Mouse (Mus musculus): ENCODE results near the gene BC030867. TPM values are rescaled to one million over a fixed set of nuclear protein-coding genes. Genes with fewer than 3 reads are reported as not detected.
"Not testable (repeated sequence)": the region's sequence is repeated elsewhere in the genome, so short reads cannot be mapped to it uniquely, and the experiment has no call there.

The BC030867 gene
- polyA plus RNA-seq, 1 experiment from 2014 or later = 11.4 TPM

GRCm38 (mm10) chr11:102268520-102269244 lies 20.0 kb downstream of the BC030867 start, which contains the start of gene Asb16:
TSS of gene Asb16 (plus strand) at chr11:102268743.
- no peaks in the 10 kb centered on the region for H3K36me3 ChIP-seq (ENCODE audit: control insufficient read depth, insufficient read depth, low read length)
- no peak within 1 kb of the TSS for H3K4me2 ChIP-seq (replicated peaks; ENCODE audit: low read depth, low read length)
- no peaks in the 10 kb centered on the region for H3K27me3 ChIP-seq (ENCODE audit: control insufficient read depth, insufficient read depth, low read length)
- 81% methylated on average over 12 of the region's 12 CpGs for WGBS
- H3K27ac ChIP-seq (ENCODE audit: low read length) = no peak within 1 kb of the TSS
- no peak within 1 kb of the TSS for H3K4me3 ChIP-seq (ENCODE audit: low read depth, low read length)
- no peak within 1 kb of the TSS for H3K9ac ChIP-seq (replicated peaks; ENCODE audit: low read depth, low read length)
- no peaks in the 10 kb centered on the region for H3K9me3 ChIP-seq (ENCODE audit: control insufficient read depth, low read depth, low read length)
- no peak for ATAC-seq (ENCODE audit: insufficient number of reproducible peaks, insufficient read depth, low FRiP score, low read depth)
- no peaks in the 10 kb centered on the region; the same call in 1 of the 2 replicates for H3K4me1 ChIP-seq (ENCODE audit: control insufficient read depth, insufficient read depth, low read length)

- WGBS = 1% methylated on average over 33 of the region's 33 CpGs
- Histone ChIP-seq H3K9ac (replicated peaks; ENCODE audit: low read depth, low read length) (peak overlapping the region; percentile 45), H3K27ac (ENCODE audit: low read length) (no peak overlapping the region), H3K4me2 (replicated peaks; ENCODE audit: low read depth, low read length) (peak overlapping the region; percentile 76), H3K4me3 (ENCODE audit: low read depth, low read length) (peak overlapping the region; percentile 32), H3K9me3 (ENCODE audit: control insufficient read depth, low read depth, low read length) (no peaks in the 10 kb centered on the region), H3K27me3 (ENCODE audit: control insufficient read depth, insufficient read depth, low read length) (no peaks in the 10 kb centered on the region), H3K4me1 (ENCODE audit: control insufficient read depth, insufficient read depth, low read length) (no peaks in the 10 kb centered on the region), H3K36me3 (ENCODE audit: control insufficient read depth, insufficient read depth, low read length) (no peaks in the 10 kb centered on the region)
- ATAC-seq (ENCODE audit: insufficient number of reproducible peaks, insufficient read depth, low FRiP score, low read depth) = peak; percentile 77
Measured at GRCm38 (mm10) chr11:102276411-102276915, 27.8 kb downstream of the BC030867 start.

- no peak overlapping the region for H3K4me3 ChIP-seq (ENCODE audit: low read depth, low read length)
- no peaks in the 10 kb centered on the region for H3K27me3 ChIP-seq (ENCODE audit: control insufficient read depth, insufficient read depth, low read length)
- H3K27ac ChIP-seq (ENCODE audit: low read length) = no peak overlapping the region
- H3K4me2 ChIP-seq (replicated peaks; ENCODE audit: low read depth, low read length) = no peak overlapping the region
- no peak overlapping the region for H3K9ac ChIP-seq (replicated peaks; ENCODE audit: low read depth, low read length)
- H3K4me1 ChIP-seq (ENCODE audit: control insufficient read depth, insufficient read depth, low read length) = no peaks in the 10 kb centered on the region
- WGBS = 65% methylated on average over 9 of the region's 12 CpGs
- no peaks in the 10 kb centered on the region for H3K36me3 ChIP-seq (ENCODE audit: control insufficient read depth, insufficient read depth, low read length)
- no peak for ATAC-seq (ENCODE audit: insufficient number of reproducible peaks, insufficient read depth, low FRiP score, low read depth)
- H3K9me3 ChIP-seq (ENCODE audit: control insufficient read depth, low read depth, low read length) = no peaks in the 10 kb centered on the region
Measured at GRCm38 (mm10) chr11:102277754-102278153, 29.1 kb downstream of the BC030867 start.

- Histone ChIP-seq H3K36me3 (ENCODE audit: control insufficient read depth, insufficient read depth, low read length) (no peaks in the 10 kb centered on the region), H3K27ac (ENCODE audit: low read length) (no peak overlapping the region), H3K4me2 (replicated peaks; ENCODE audit: low read depth, low read length) (no peak overlapping the region), H3K4me3 (ENCODE audit: low read depth, low read length) (no peak overlapping the region), H3K9ac (replicated peaks; ENCODE audit: low read depth, low read length) (no peak overlapping the region), H3K9me3 (ENCODE audit: control insufficient read depth, low read depth, low read length) (no peaks in the 10 kb centered on the region), H3K27me3 (ENCODE audit: control insufficient read depth, insufficient read depth, low read length) (no peaks in the 10 kb centered on the region), H3K4me1 (ENCODE audit: control insufficient read depth, insufficient read depth, low read length) (no peaks in the 10 kb centered on the region)
- ATAC-seq (ENCODE audit: insufficient number of reproducible peaks, insufficient read depth, low FRiP score, low read depth) = no peak
- 92% methylated on average over 3 of the region's 3 CpGs for WGBS
Measured at GRCm38 (mm10) chr11:102279595-102279994, 30.9 kb downstream of the BC030867 start.

GRCm38 (mm10) chr11:102280267-102280666 lies 31.6 kb downstream of the BC030867 start:
- H3K9me3 ChIP-seq (ENCODE audit: control insufficient read depth, low read depth, low read length); H3K27me3 ChIP-seq (ENCODE audit: control insufficient read depth, insufficient read depth, low read length); H3K36me3 ChIP-seq (ENCODE audit: control insufficient read depth, insufficient read depth, low read length); H3K4me3 ChIP-seq (ENCODE audit: low read depth, low read length); ATAC-seq (ENCODE audit: insufficient number of reproducible peaks, insufficient read depth, low FRiP score, low read depth); H3K27ac ChIP-seq (ENCODE audit: low read length); H3K4me1 ChIP-seq (ENCODE audit: control insufficient read depth, insufficient read depth, low read length); H3K9ac ChIP-seq (replicated peaks; ENCODE audit: low read depth, low read length); H3K4me2 ChIP-seq (replicated peaks; ENCODE audit: low read depth, low read length): not testable (repeated sequence)
- 76% methylated on average over 6 of the region's 6 CpGs for WGBS

- ATAC-seq (ENCODE audit: insufficient number of reproducible peaks, insufficient read depth, low FRiP score, low read depth) = no peak
- Histone ChIP-seq H3K4me2 (replicated peaks; ENCODE audit: low read depth, low read length) (peak overlapping the region; percentile 32; the same call in 1 of the 2 replicates), H3K4me3 (ENCODE audit: low read depth, low read length) (peak overlapping the region; percentile 59), H3K9ac (replicated peaks; ENCODE audit: low read depth, low read length) (no peak overlapping the region), H3K27me3 (ENCODE audit: control insufficient read depth, insufficient read depth, low read length) (no peaks in the 10 kb centered on the region), H3K4me1 (ENCODE audit: control insufficient read depth, insufficient read depth, low read length) (peaks cover 7% of the 10 kb centered on the region; the same call in 1 of the 2 replicates), H3K36me3 (ENCODE audit: control insufficient read depth, insufficient read depth, low read length) (peaks cover 14% of the 10 kb centered on the region), H3K9me3 (ENCODE audit: control insufficient read depth, low read depth, low read length) (no peaks in the 10 kb centered on the region), H3K27ac (ENCODE audit: low read length) (no peak overlapping the region; the same call in 1 of the 2 replicates)
- 88% methylated on average over 6 of the region's 6 CpGs for WGBS
Measured at GRCm38 (mm10) chr11:102283922-102284321, 35.2 kb downstream of the BC030867 start.

GRCm38 (mm10) chr11:102284501-102285094 lies 35.9 kb downstream of the BC030867 start, which contains the start of gene Tmub2:
TSS of gene Tmub2 (plus strand) at chr11:102284931.
- H3K27ac ChIP-seq (ENCODE audit: low read length) = peak within 1 kb of the TSS; percentile 79
- under 1% methylated on average over 32 of the region's 32 CpGs for WGBS

GRCm38 (mm10) chr11:102285095-102285834 lies 36.6 kb downstream of the BC030867 start:
- WGBS = 3% methylated on average over 31 of the region's 31 CpGs
- peak; percentile 69; the same call in 1 of the 2 replicates for ATAC-seq (ENCODE audit: insufficient number of reproducible peaks, insufficient read depth, low FRiP score, low read depth)
- Histone ChIP-seq H3K36me3 (ENCODE audit: control insufficient read depth, insufficient read depth, low read length) (peaks cover 19% of the 10 kb centered on the region), H3K4me1 (ENCODE audit: control insufficient read depth, insufficient read depth, low read length) (peaks cover 7% of the 10 kb centered on the region; the same call in 1 of the 2 replicates), H3K9me3 (ENCODE audit: control insufficient read depth, low read depth, low read length) (no peaks in the 10 kb centered on the region), H3K4me2 (replicated peaks; ENCODE audit: low read depth, low read length) (peak overlapping the region; percentile 60), H3K27me3 (ENCODE audit: control insufficient read depth, insufficient read depth, low read length) (no peaks in the 10 kb centered on the region), H3K4me3 (ENCODE audit: low read depth, low read length) (peak overlapping the region; percentile 59), H3K9ac (replicated peaks; ENCODE audit: low read depth, low read length) (peak overlapping the region; percentile 57), H3K27ac (ENCODE audit: low read length) (peak overlapping the region; percentile 79)

More at GRCm38 (mm10) chr11:102284501-102285094, 35.9 kb downstream of the BC030867 start, which contains the start of gene Tmub2:
- H3K9ac ChIP-seq (replicated peaks; ENCODE audit: low read depth, low read length) = peak within 1 kb of the TSS; percentile 57
- peak; percentile 88 for ATAC-seq (ENCODE audit: insufficient number of reproducible peaks, insufficient read depth, low FRiP score, low read depth)
- H3K36me3 ChIP-seq (ENCODE audit: control insufficient read depth, insufficient read depth, low read length) = peaks cover 15% of the 10 kb centered on the region
- H3K9me3 ChIP-seq (ENCODE audit: control insufficient read depth, low read depth, low read length) = no peaks in the 10 kb centered on the region
- H3K4me1 ChIP-seq (ENCODE audit: control insufficient read depth, insufficient read depth, low read length) = peaks cover 7% of the 10 kb centered on the region; the same call in 1 of the 2 replicates
- H3K4me2 ChIP-seq (replicated peaks; ENCODE audit: low read depth, low read length) = peak within 1 kb of the TSS; percentile 60
- H3K27me3 ChIP-seq (ENCODE audit: control insufficient read depth, insufficient read depth, low read length) = no peaks in the 10 kb centered on the region
- peak within 1 kb of the TSS; percentile 59 for H3K4me3 ChIP-seq (ENCODE audit: low read depth, low read length)
